Mouse (Mus musculus) spleen, embryonic (tissue): ENCODE data around the gene Sdhaf1.

Experiments
- CTCF ChIA-PET: fragments of 350-600 bp; sonication (Branson Sonifier 250); formaldehyde crosslinking; loops from one replicate; lab custom pipeline; 2022; lab: Charles Lee

The Sdhaf1 gene

GRCm38 (mm10) chr7:30327140-30327539 is 3.4 kb upstream of the Sdhaf1 start:
- CTCF ChIA-PET: interaction anchor here (0.6 kb wide), 1 partner anchor 948 kb away, joined by 3 read pairs; no protein-coding TSS in a partner anchor

GRCm38 (mm10) chr7:30326427-30326826 is 2.7 kb upstream of the Sdhaf1 start:
- CTCF ChIA-PET: no interaction called here

GRCm38 (mm10) chr7:30325364-30325763 is 1.7 kb upstream of the Sdhaf1 start:
- CTCF ChIA-PET: no interaction called here

- CTCF ChIA-PET: interaction anchor here (0.6 kb wide), 1 partner anchor 109 kb away, joined by 3 read pairs; no protein-coding TSS in a partner anchor
Observed at GRCm38 (mm10) chr7:30324300-30324944, 727 bp upstream of the Sdhaf1 start.

DNA sequence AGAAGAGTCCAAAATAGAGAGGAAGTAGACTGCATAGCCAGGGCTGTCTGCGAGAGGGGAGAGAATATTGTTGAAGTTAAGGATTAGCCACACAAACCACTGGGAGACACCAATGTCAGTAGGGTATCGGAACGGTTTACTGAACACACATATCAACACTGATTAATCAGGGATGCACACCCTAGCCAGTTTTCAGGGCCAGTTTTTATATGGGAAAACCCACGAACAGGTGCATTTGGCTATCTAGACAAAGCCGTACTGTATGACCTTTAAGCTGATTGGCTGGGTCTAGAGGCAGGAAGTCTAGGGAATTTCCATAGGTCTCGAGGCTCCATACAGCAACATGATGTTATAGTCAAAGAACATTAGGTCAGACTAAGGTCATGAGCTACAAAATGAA is 830 bp downstream of the Sdhaf1 start:
- CTCF ChIA-PET: interaction anchor here (2.0 kb wide), 1 partner anchor 13 kb away, joined by 7 read pairs; no protein-coding TSS in a partner anchor

DNA sequence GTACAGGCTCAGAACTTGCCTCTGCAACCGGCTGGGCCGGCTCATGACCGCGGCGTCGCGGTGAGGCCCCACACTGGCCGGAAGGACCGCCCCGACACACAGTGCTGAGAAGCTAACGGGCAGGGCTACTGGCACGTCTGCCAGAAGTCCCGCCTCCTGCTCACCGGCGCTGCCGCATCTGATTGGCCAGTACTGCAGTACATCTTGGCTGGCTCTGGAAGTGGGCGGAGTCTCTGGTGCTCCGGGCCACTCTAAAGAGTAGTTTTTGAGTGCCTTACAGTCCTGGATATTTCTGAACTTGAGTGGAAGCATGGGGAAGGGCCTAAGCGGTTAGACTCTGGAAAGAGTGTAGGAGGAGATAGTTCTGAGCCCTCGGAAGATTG is 1.4 kb downstream of the Sdhaf1 start:
- CTCF ChIA-PET: interaction anchor here (2.0 kb wide), 1 partner anchor 13 kb away, joined by 7 read pairs; no protein-coding TSS in a partner anchor

GRCm38 (mm10) chr7:30321539-30322284 is 2.0 kb downstream of the Sdhaf1 start, which contains the start of gene E130208F15Rik:
Gene E130208F15Rik, plus strand, starts transcription at chr7:30321740.
- CTCF ChIA-PET: interaction anchor here (2.0 kb wide), 1 partner anchor 12 kb away, joined by 7 read pairs; no protein-coding TSS in a partner anchor

DNA sequence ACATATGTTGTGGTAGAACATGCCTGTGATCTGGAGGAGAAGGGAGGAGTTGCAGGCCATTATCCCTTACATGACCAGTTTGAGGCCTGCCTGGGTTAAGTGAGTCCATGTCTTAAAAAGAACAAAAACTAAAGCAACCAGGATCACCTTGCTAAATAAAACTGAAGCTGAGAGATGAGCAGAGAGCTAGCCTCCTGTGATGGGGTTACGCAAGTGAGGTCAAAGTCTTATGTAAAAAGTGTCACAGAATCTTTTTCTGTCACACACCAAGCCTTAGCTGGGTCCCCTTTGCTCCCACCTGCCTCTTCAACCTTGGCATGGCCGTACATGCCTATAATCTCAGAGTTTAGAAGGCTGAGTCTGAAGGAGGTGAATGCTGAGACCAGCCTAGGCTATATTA is 2.7 kb downstream of the Sdhaf1 start:
- CTCF ChIA-PET: no interaction called here

GRCm38 (mm10) chr7:30318142-30318541 is 5.6 kb downstream of the Sdhaf1 start:
- CTCF ChIA-PET: no interaction called here

DNA sequence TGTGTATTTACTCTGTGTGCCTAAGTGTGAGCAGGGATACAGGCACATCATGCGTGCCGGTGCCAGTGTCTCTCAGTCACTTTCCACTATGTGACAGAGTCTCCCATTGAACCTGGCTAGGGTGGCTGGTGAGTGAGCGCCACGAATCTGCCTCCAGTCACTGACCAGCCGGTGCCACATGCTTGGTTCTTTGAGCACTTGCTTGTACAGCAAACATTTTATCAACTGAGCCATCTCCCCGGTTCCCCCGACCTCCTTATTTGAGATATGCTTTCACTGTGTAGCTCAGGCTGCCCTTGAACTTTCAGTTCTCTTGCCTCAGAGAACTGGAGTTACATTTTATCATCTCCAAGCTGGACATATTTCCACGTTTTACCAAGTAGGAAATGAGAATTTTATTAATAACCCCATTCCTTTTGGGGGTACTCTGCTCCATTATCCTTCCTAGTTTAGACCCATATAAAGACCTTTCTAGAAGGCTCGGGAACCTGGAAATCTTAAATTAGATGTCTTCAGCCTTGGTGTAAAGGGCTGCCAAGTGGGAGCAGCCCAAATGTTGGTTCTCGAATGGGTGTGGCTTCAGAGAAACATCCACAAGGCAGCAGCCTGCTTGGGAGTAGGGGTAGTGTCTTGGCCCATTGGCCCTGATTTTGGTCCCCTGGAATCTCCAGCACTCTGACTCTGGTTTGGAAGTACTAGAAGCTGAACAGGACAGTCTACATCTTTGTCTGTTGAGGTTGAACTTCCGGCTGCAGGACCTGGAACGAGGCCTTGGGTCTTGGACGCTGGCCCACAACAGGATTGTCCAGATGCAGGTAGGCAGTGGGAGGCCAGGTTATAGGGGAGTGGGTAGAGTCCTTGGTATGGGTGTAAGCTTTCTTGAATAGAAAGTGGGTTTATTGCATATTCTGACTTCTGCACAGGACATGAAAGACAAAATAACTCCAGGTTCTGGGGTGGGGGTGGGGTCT is 7.9 kb downstream of the Sdhaf1 start:
- CTCF ChIA-PET: no interaction called here

- CTCF ChIA-PET: no interaction called here
Observed at GRCm38 (mm10) chr7:30314721-30315155, 9.0 kb downstream of the Sdhaf1 start, which contains the start of gene Syne4. Gene Syne4, plus strand, starts transcription at chr7:30314807.

GRCm38 (mm10) chr7:30313666-30314320 is 9.9 kb downstream of the Sdhaf1 start:
- CTCF ChIA-PET: no interaction called here

- CTCF ChIA-PET: interaction anchor here (1.5 kb wide), 1 partner anchor 12 kb away, joined by 7 read pairs; the partner anchor contains the start of gene E130208F15Rik
Observed at GRCm38 (mm10) chr7:30310136-30310535, 13.6 kb downstream of the Sdhaf1 start.

DNA sequence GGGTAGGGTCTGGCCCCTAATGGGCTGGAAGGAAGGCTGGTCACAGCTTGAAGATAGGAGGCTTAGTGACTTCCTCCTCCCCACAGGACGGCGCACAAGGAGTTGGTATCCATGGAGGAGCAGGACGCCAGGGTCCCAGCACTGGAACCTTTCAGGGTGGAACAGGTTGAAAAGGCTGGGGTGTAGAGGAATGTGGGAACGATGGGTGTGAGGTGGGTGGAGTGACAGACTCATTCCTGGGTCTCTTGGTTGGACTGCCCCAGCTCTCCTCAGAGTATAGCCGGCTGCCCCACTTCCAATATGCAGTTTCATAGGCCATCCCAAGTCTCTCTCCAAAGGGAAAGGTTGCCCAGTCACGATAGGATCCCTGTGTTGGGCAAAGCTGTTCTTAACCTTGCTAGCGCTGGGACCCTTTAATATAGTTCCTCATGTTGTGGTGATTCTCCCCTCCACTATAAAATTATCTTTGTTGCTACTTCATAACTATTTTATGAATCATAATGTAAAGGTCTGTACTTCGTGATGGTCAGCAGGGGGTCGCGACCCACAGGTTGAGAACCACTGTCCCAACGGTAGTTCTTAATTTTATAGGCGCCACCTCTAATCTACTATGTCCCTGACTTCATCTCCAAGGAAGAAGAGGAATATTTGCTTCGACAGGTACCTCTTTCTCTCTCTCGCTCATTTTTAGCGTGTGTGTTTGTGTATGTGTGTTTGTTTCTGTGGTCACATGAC is 14.1 kb downstream of the Sdhaf1 start:
- CTCF ChIA-PET: interaction anchor here (1.5 kb wide), 1 partner anchor 13 kb away, joined by 7 read pairs; the partner anchor contains the start of gene E130208F15Rik

- CTCF ChIA-PET: interaction anchor here (1.5 kb wide), 1 partner anchor 14 kb away, joined by 7 read pairs; the partner anchor contains the start of gene E130208F15Rik
Observed at GRCm38 (mm10) chr7:30308076-30309005, 15.4 kb downstream of the Sdhaf1 start, which contains the start of gene Alkbh6. Gene Alkbh6, plus strand, starts transcription at chr7:30308717.

DNA sequence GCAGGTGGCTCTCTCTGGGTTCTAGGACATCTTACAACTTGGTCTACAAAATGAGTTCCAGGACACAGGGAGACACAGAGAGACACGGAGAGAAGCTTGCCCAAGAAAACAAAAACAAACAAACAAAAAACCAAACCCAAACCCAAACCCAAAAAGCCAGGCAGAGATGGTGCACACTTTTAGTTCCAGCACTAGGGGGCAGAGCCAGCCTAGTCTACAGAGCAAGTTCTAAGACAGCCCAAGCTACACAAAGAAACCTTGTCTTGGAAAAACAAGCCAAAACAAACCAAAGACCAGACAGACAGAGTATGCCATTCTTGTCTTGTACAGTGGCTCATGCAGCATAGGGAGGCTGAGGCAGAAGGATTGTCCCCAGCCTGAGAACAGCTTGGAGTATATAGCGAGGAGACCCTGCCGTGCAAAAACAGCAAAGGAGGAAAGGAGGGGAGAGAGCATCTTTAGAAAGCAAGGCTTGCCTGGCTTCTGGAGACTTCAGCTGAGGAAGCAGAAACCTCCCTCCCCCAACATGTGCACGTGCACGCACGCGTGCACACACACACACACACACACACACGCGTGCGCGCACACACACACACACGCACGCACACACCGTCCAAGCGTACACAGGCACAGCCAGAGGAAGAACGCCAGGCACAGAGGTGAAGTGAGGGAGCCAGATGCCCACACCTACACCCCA is 17.5 kb downstream of the Sdhaf1 start:
- CTCF ChIA-PET: no interaction called here

DNA sequence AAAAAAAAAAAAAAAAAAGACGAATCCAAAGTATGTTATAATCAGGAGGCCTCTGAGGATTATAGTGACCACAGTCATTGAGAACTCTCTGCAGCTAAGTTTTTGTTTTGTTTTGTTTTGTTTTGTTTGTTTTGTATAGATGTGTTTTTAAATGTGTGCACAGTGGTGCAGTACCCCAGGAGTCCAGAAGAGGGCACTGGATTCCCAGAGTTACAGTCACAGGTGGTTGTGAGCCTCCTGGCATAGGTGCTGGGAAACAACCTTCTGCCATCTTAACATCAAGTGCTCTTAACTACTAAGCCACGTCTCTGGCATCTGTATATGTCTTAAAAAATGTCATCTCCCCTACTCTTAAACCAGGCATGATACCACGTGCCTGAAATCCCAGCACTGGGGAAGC is 22.8 kb downstream of the Sdhaf1 start:
- CTCF ChIA-PET: interaction anchor here (0.6 to 1.0 kb wide), 3 partner anchors 12 to 132 kb away, joined by 4 to 11 read pairs (median 5); no protein-coding TSS in a partner anchor

GRCm38 (mm10) chr7:30297266-30297665 is 26.4 kb downstream of the Sdhaf1 start:
- CTCF ChIA-PET: no interaction called here
